Mouse (Mus musculus) kidney, embryonic 15.5 days (tissue): Measurements from ENCODE around the gene Cngb1. TPM values are rescaled to one million over a fixed set of nuclear protein-coding genes. Genes with fewer than 3 reads are reported as not detected.

ENCODE experiments used
- ATAC-seq: fragments of 200-750 bp; cut with Nextera tagmentation; replicated peaks from 2 replicates; pipeline ENCODE4 v1.8.0; 2017; ENCODE audit warnings: moderate TSS enrichment; ENCODE audit not compliant: low FRiP score
- H3K27ac ChIP-seq: fragments of 300-500 bp; sonication (generic); 2 replicates; pipeline ENCODE4 v1.5.1; 2015; ENCODE audit warnings: mild to moderate bottlenecking, inconsistent platforms
- H3K27me3 ChIP-seq: fragments of 300-500 bp; sonication (generic); 2 replicates; pipeline ENCODE4 v1.6.1; 2015; ENCODE audit warnings: inconsistent platforms
- H3K36me3 ChIP-seq: fragments of 300-500 bp; sonication (generic); 2 replicates; pipeline ENCODE4 v1.6.1; 2015; ENCODE audit warnings: inconsistent platforms
- H3K4me1 ChIP-seq: fragments of 300-500 bp; sonication (generic); 2 replicates; pipeline ENCODE4 v1.6.1; 2015; ENCODE audit warnings: inconsistent platforms
- H3K4me2 ChIP-seq: fragments of 300-500 bp; sonication (generic); 2 replicates; pipeline ENCODE4 v1.6.1; 2015; ENCODE audit warnings: moderate library complexity, mild to moderate bottlenecking, inconsistent platforms
- H3K4me3 ChIP-seq: fragments of 300-500 bp; sonication (generic); replicated peaks from 2 replicates; pipeline ENCODE4 v1.5.1; 2015; ENCODE audit warnings: mild to moderate bottlenecking, inconsistent platforms
- H3K9ac ChIP-seq: fragments of 300-500 bp; sonication (generic); 2 replicates; pipeline ENCODE4 v1.6.1; 2015; ENCODE audit warnings: mild to moderate bottlenecking, inconsistent platforms
- H3K9me3 ChIP-seq: fragments of 300-500 bp; sonication (generic); replicated peaks from 2 replicates; pipeline ENCODE4 v1.6.1; 2016; ENCODE audit warnings: inconsistent platforms
- WGBS: fragments of 180-500 bp; shearing (Covaris S2); methylation state at CpG from one replicate; pipeline ENCODE4 v1.1.7; 2015; ENCODE audit warnings: mixed read lengths; 5-methylcytosine and 5-hydroxymethylcytosine counted together
- polyA plus RNA-seq: library from polyadenylated mRNA; unstranded; fragments of >200 nt; fragmentation: Nextera tagmentation; extraction: Ambion mirVana; gene quantifications from 2 replicates; pipeline ENCODE4 v1.2.1, GENCODE M21; 2015

The Cngb1 gene
- polyA plus RNA-seq, 1 experiment from 2014 or later: 0.81 TPM

DNA sequence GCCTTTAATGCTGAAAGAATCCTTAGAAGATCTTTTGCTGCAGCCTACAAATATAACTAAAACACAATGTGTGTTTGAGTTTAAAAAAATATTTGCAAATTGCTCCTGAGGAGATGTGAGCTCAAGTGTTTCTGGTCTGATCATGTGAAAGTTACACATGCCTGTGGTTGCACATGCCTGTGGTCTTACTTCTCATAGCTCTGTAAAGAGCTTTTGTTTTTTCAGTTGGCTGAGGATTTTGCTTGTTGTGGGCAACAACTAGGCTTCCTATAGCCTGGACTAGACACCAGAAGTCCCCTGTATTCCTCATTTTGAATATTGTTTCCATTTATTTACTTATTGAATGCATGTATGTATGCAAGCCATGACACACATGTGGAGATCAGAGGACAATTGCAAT lies 30.0 kb upstream of the Cngb1 start:
- H3K9ac ChIP-seq: no peak overlapping the region
- no peak for ATAC-seq
- peaks cover 14% of the 10 kb centered on the region for H3K4me1 ChIP-seq
- H3K36me3 ChIP-seq: peaks cover 74% of the 10 kb centered on the region
- no peak overlapping the region for H3K4me3 ChIP-seq
- no peaks in the 10 kb centered on the region for H3K27me3 ChIP-seq
- H3K27ac ChIP-seq: no peak overlapping the region
- H3K9me3 ChIP-seq: no peaks in the 10 kb centered on the region
- H3K4me2 ChIP-seq: no peak overlapping the region

DNA sequence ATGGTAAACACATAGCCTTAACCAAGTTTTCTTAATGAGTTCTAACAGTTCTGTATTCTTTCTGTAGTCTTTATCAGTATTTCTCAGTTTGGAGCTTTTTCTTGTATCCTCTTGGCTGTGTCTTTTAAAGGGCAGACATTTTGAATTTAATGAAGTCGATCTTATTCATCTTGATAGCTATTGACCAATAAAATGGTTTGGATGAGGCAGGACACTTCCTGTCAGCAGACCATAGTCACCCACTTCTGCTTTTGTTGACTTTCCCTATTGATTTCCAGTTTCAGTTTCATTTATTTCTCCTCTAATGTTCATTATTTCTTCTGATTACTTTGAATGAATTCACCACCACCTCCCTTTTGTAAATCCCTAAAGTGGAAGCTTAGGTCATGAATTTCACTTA lies 29.3 kb upstream of the Cngb1 start:
- no peak overlapping the region for H3K9ac ChIP-seq
- H3K4me1 ChIP-seq: peaks cover 15% of the 10 kb centered on the region
- no peak overlapping the region for H3K4me3 ChIP-seq
- peaks cover 69% of the 10 kb centered on the region for H3K36me3 ChIP-seq
- H3K27ac ChIP-seq: no peak overlapping the region
- no peak overlapping the region for H3K4me2 ChIP-seq
- no peaks in the 10 kb centered on the region for H3K27me3 ChIP-seq
- WGBS: 87% methylated on average over 1 of the region's 1 CpGs
- ATAC-seq: no peak
- H3K9me3 ChIP-seq: no peaks in the 10 kb centered on the region

DNA sequence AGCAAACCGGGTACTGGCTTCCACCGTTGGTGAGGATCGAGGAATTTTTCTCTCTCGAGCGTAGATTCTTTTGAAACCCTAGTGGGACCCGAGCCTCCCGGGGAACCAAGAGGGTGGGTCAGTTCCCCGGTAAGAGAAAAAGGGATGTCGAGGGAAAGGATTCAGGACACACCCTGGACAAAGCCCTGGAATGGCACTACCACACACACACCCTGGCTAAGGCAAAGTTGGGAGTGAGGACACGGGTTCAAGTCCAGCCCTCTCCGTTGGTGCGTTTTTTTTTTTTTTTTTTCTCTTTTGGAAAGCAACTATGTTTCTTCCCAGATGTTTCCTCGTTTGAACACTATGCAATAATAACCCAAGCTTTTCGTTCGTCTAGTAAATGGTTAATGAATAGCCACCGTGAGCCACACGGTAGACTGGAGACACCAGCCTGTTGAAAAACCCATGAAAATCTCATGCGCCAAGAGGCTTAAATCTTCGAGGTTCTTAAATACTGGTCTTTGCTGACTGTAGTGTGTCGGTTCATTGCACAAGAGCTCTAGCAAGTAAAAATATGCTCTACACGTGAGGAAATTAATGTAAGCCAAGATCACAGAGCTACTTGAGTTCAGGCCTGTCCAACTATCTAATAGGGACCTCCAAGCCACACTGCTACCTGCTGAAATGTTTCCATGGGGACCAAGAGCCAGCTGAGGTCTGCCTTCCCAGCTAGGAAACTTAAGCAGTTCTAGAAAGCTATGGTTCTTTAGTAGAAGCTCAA lies 26.2 kb upstream of the Cngb1 start:
- peak overlapping the region; percentile 68 for H3K9ac ChIP-seq
- no peak; the same call in 1 of the 2 replicates for ATAC-seq

GRCm38 (mm10) chr8:95331720-95332436 lies 25.5 kb upstream of the Cngb1 start, which contains the start of the genes Zfp319 and Usb1:
Gene Zfp319 (minus strand): TSS chr8:95331950.
Gene Usb1 (plus strand): TSS chr8:95332284.
- ATAC-seq: peak; percentile 95
- Histone ChIP-seq H3K9ac (peak within 1 kb of the TSS; percentile 68), H3K27ac (peak within 1 kb of the TSS; percentile 100), H3K9me3 (no peaks in the 10 kb centered on the region), H3K27me3 (no peaks in the 10 kb centered on the region), H3K4me3 (peak within 1 kb of the TSS; percentile 68), H3K4me1 (peaks cover 36% of the 10 kb centered on the region), H3K4me2 (peak within 1 kb of the TSS; percentile 65), H3K36me3 (peaks cover 60% of the 10 kb centered on the region)
- WGBS: under 1% methylated on average over 79 of the region's 80 CpGs

More for the DNA sequence above, 26.2 kb upstream of the Cngb1 start:
- H3K4me2 ChIP-seq: peak overlapping the region; percentile 65
- H3K9me3 ChIP-seq: no peaks in the 10 kb centered on the region
- H3K4me1 ChIP-seq: peaks cover 31% of the 10 kb centered on the region
- H3K36me3 ChIP-seq: peaks cover 60% of the 10 kb centered on the region
- H3K4me3 ChIP-seq: peak overlapping the region; percentile 68
- no peaks in the 10 kb centered on the region for H3K27me3 ChIP-seq
- peak overlapping the region; percentile 100 for H3K27ac ChIP-seq
- WGBS: 18% methylated on average over 21 of the region's 21 CpGs

GRCm38 (mm10) chr8:95331156-95331719 lies 24.9 kb upstream of the Cngb1 start:
- H3K27me3 ChIP-seq: no peaks in the 10 kb centered on the region
- peak overlapping the region; percentile 68 for H3K9ac ChIP-seq
- H3K4me3 ChIP-seq: peak overlapping the region; percentile 68
- peak overlapping the region; percentile 65 for H3K4me2 ChIP-seq
- H3K36me3 ChIP-seq: peaks cover 62% of the 10 kb centered on the region
- WGBS: under 1% methylated on average over 38 of the region's 38 CpGs
- no peaks in the 10 kb centered on the region for H3K9me3 ChIP-seq
- ATAC-seq: peak; percentile 50
- H3K4me1 ChIP-seq: peaks cover 36% of the 10 kb centered on the region
- H3K27ac ChIP-seq: peak overlapping the region; percentile 100

DNA sequence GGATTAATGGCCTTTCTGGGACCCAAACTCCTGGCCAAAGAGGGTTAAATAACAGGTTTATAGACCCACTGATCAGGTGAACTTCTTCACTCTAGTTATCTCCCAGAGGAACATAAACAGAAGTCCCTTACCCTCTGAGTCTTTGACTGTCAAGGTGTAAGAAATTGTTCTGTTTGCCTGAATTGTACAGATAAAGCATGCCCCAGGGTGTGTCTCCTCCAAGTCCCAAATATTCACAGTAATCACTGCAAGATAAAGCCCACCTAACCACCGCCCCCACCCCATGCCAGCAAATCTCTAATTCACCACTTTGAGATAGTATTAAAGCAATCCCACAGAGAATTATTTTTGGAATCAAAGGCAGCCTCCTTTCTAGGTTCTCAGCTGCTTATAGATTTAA lies 24.0 kb upstream of the Cngb1 start:
- H3K27me3 ChIP-seq: no peaks in the 10 kb centered on the region
- H3K4me3 ChIP-seq: peak overlapping the region; percentile 68
- H3K27ac ChIP-seq: no peak overlapping the region
- peaks cover 36% of the 10 kb centered on the region for H3K4me1 ChIP-seq
- peaks cover 62% of the 10 kb centered on the region for H3K36me3 ChIP-seq
- H3K4me2 ChIP-seq: peak overlapping the region; percentile 65
- ATAC-seq: no peak
- peak overlapping the region; percentile 68; the same call in 1 of the 2 replicates for H3K9ac ChIP-seq
- H3K9me3 ChIP-seq: no peaks in the 10 kb centered on the region
- WGBS: 73% methylated on average over 1 of the region's 1 CpGs

GRCm38 (mm10) chr8:95327866-95328465 lies 21.6 kb upstream of the Cngb1 start:
- no peaks in the 10 kb centered on the region for H3K27me3 ChIP-seq
- WGBS: 88% methylated on average over 45 of the region's 46 CpGs
- H3K4me2 ChIP-seq: no peak overlapping the region
- no peak overlapping the region for H3K4me3 ChIP-seq
- H3K9ac ChIP-seq: no peak overlapping the region
- peaks cover 65% of the 10 kb centered on the region for H3K36me3 ChIP-seq
- H3K27ac ChIP-seq: no peak overlapping the region
- H3K9me3 ChIP-seq: no peaks in the 10 kb centered on the region
- H3K4me1 ChIP-seq: peaks cover 30% of the 10 kb centered on the region
- ATAC-seq: no peak

DNA sequence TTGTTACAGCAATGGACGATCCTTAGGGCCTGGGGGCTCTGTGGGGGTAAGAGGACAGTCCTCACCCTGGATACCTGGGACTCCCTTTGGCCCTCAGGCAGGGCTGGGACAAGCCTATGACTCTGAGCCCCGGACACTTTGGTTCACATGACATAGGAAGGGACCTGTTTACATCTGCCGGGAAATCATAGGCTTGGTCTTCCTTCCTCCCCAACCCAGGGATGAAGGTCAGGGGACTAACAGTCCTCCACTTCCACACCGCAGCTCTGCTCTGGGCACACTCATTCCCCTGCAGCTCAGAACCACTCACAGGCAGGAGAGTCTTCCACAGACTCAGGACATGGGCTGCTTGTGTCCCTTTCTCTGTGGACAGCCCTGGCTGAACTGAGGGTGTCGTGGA lies 20.4 kb upstream of the Cngb1 start:
- Histone ChIP-seq H3K9ac (no peak overlapping the region), H3K27me3 (no peaks in the 10 kb centered on the region), H3K4me1 (peaks cover 23% of the 10 kb centered on the region), H3K4me3 (no peak overlapping the region), H3K27ac (no peak overlapping the region), H3K9me3 (no peaks in the 10 kb centered on the region), H3K36me3 (peaks cover 65% of the 10 kb centered on the region), H3K4me2 (no peak overlapping the region)
- no peak for ATAC-seq
- WGBS: 89% methylated on average over 5 of the region's 5 CpGs

DNA sequence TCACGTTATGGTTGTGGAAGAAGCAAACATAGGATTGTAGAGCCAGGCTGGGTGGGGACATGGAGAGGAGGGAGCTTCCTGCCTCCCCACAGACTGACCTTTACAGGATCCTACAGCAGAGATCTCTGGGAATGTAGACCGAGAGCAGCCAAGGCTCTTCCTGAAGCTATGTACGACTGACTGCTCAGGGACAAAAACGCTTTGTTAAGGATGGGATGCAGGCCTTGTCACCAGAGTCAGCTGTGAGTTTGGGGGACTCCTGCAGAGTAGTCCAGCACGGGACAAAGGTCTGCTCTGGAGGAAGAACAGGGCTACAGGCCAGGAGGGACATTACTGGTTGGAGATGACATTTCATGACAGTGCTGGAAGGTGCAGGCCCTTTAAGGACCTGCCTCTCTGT lies 18.3 kb upstream of the Cngb1 start:
- H3K9me3 ChIP-seq: no peaks in the 10 kb centered on the region
- no peaks in the 10 kb centered on the region for H3K27me3 ChIP-seq
- H3K4me1 ChIP-seq: peaks cover 26% of the 10 kb centered on the region
- H3K9ac ChIP-seq: no peak overlapping the region
- ATAC-seq: no peak
- no peak overlapping the region for H3K4me3 ChIP-seq
- no peak overlapping the region for H3K4me2 ChIP-seq
- H3K36me3 ChIP-seq: peaks cover 64% of the 10 kb centered on the region
- WGBS: 67% methylated on average over 5 of the region's 5 CpGs
- no peak overlapping the region for H3K27ac ChIP-seq

DNA sequence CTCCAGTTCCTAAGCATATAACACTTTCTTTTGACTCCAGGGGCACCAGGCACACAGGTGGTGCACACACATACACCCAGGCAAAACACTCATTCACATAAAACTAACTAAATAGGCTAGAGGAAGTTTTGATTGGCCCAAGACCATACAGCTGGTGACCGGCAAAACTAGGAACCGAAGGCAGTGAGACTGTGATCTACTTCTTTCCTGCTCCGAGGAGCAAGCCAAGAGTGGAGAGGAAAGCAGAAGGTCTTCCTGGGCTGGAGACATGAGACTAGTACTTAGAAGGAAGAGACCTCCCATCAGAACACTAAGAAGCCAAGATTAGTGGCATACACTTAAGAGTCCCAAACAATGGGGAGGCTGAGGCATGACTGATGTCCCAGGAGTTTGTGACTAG lies 16.8 kb upstream of the Cngb1 start:
- Histone ChIP-seq H3K27ac (no peak overlapping the region), H3K4me1 (peaks cover 22% of the 10 kb centered on the region), H3K36me3 (peaks cover 50% of the 10 kb centered on the region), H3K27me3 (no peaks in the 10 kb centered on the region), H3K9ac (no peak overlapping the region), H3K9me3 (no peaks in the 10 kb centered on the region), H3K4me3 (no peak overlapping the region), H3K4me2 (no peak overlapping the region)
- no peak for ATAC-seq
- WGBS: 68% methylated on average over 3 of the region's 3 CpGs

DNA sequence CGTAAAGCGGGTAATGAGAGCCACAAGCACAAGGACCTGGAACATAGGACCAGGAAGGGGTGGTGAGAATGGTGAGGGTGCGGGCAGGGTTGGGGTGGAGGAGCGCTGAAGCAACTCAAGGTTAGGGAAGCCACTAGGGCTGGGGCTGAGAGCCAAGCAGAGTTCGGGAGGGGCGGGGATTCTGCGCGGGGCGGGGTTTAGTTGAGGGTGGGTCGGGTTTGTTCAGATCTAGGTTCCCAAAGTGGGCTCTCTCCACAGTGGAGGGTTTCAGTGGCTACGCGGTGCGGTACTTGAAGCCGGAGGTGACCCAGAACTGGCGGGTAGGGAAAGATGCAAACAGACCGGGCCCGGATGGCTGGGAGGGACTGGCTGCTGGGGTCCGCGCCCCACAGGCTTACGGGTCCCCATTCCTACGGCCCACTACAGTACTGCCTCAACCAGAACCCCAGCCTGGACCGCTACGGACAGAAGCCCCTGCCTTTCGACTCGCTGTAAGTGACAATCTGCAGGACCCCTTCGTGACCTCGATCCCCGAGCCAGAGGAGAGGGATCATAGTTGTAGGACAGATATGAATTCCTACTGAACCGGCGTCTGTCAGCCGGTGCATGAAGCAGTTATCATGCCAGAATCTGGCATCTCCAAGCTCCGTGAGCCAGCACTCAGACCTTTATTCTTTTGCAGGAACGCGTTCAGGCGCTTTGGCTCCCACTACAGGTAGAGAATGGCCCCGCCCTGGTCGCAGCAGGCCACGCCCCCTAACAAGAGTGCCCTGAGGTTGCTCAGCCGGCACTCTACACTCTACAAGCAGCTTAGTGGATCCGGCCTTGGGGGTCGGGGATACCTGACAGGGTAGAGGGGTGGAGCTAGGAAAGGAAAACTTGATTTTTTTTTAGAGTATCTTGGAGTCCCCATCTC lies 14.1 kb upstream of the Cngb1 start:
- Histone ChIP-seq H3K27ac (no peak overlapping the region), H3K27me3 (no peaks in the 10 kb centered on the region), H3K9ac (peak overlapping the region; percentile 50; the same call in 1 of the 2 replicates), H3K9me3 (0 out of 2 replicates have a peak, but pooled peaks cover 2% of the 10 kb centered on the region), H3K36me3 (peaks cover 22% of the 10 kb centered on the region), H3K4me3 (peak overlapping the region; percentile 52), H3K4me1 (peaks cover 16% of the 10 kb centered on the region), H3K4me2 (peak overlapping the region; percentile 98)
- ATAC-seq: peak; percentile 87
- 2% methylated on average over 41 of the region's 41 CpGs for WGBS
